Mouse (Mus musculus): ENCODE results near the gene Tmem106a. TPM values are rescaled to one million over a fixed set of nuclear protein-coding genes. Genes with fewer than 3 reads are reported as not detected.

Gene Tmem106a
- 7.4 and 8.0 TPM in 2 replicates for polyA plus RNA-seq (2015; fragmentation: Nextera tagmentation; extraction: Ambion mirVana)

DNA sequence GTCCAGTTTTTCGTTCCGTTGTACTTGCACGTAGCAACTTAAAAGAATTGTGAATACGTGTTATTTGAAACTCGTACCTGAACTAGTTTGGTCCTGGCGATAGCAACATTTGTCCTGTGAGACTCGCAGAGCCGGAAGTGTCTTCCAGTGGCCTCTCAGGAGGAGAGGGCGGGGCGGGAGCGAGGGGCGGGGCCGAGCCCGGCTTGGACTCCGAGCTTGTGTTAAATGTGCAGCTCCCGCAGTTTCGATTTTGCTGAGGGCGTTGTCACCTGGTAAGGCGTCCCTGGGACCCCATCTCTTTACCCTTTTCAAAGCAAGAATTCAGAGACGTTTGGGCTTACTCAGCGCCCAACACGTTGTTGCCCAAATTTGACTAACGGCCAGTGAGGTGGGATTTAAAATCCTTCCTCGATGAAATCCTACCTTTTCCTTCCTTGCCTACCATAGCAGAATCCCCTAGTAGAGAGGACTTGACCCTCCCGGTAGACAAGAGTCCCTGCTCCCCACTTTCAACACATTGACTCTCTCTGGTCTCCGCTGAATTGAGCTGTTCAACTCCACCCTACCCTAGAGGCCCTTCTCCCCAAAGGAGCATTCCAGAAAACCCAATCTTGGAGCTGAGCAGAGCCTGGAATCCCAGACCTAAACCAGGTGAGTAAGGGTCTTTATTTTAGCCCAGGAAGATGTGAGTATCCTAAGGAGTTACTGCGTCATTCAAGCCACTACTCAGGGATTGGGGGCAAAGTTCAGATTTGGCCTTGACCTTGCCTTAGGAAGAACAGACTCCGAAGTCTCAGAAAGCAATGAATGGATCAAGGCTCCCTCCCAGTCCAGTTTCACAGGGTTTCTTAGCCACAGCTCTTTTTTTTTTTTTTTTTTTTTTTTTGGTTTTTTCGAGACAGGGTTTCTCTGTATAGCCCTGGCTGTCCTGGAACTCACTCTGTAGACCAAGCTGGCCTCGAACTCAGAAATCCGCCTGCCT is at the start of gene Tmem106a:
TSS of gene Tmem106a (plus strand) at position 189 of the 982 bp plus-strand sequence.
- Histone ChIP-seq H3K4me3 (ENCODE audit: low read depth, low read length) (peak within 1 kb of the TSS; percentile 65), H3K9me3 (replicated peaks; ENCODE audit: control insufficient read depth, low read length) (no peaks in the 10 kb centered on the region), H3K4me2 (ENCODE audit: low read depth, low read length) (peak within 1 kb of the TSS; percentile 66), H3K9ac (ENCODE audit: low read depth, low read length) (peak within 1 kb of the TSS; percentile 55), H3K36me3 (ENCODE audit: control insufficient read depth, insufficient read depth) (peaks cover 22% of the 10 kb centered on the region), H3K4me1 (ENCODE audit: control insufficient read depth, low read depth, low read length) (peaks cover 6% of the 10 kb centered on the region), H3K27ac (ENCODE audit: low read length) (peak within 1 kb of the TSS; percentile 18; the same call in 1 of the 2 replicates), H3K27me3 (ENCODE audit: control insufficient read depth, insufficient read depth, low read depth, low read length) (no peaks in the 10 kb centered on the region)
- 12% methylated on average over 30 of the region's 31 CpGs for WGBS (ENCODE audit: insufficient replicate concordance)
- peak; percentile 92 for ATAC-seq (ENCODE audit: low read depth)

- H3K4me1 ChIP-seq (ENCODE audit: control insufficient read depth, low read depth, low read length) = no peaks in the 10 kb centered on the region
- H3K27ac ChIP-seq (ENCODE audit: low read length) = no peak overlapping the region
- H3K9me3 ChIP-seq (replicated peaks; ENCODE audit: control insufficient read depth, low read length) = no peaks in the 10 kb centered on the region
- H3K27me3 ChIP-seq (ENCODE audit: control insufficient read depth, insufficient read depth, low read depth, low read length) = no peaks in the 10 kb centered on the region
- 0 out of 2 replicates have a peak, but pooled peaks have one; percentile 24 for ATAC-seq (ENCODE audit: low read depth)
- no peak overlapping the region for H3K9ac ChIP-seq (ENCODE audit: low read depth, low read length)
- H3K4me3 ChIP-seq (ENCODE audit: low read depth, low read length) = no peak overlapping the region
- 74% methylated on average over 9 of the region's 9 CpGs for WGBS (ENCODE audit: insufficient replicate concordance)
- no peak overlapping the region for H3K4me2 ChIP-seq (ENCODE audit: low read depth, low read length)
- peaks cover 26% of the 10 kb centered on the region for H3K36me3 ChIP-seq (ENCODE audit: control insufficient read depth, insufficient read depth)
Measured at GRCm38 (mm10) chr11:101543533-101543932, 38.5 kb upstream of the Tmem106a start.

DNA sequence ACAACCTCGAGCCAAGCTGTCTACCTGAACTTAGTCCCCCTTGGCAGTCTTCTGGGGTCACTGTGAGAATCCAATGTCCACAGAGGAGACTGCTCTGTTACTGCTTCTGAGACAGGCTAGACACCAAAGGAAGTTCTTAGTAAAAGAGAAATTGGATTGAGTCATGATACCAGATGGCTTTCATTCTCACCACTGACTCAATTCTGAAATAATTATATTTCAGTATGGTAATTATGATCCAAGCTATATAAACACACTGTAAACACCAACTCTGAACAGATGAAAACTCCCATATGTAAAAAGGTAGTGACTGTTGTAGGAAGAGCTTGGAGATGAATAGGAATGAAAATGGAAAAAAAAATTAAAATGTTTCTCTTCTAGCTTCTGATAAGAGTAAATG is 37.9 kb upstream of the Tmem106a start:
- Histone ChIP-seq H3K9ac (ENCODE audit: low read depth, low read length) (no peak overlapping the region), H3K27ac (ENCODE audit: low read length) (no peak overlapping the region), H3K4me1 (ENCODE audit: control insufficient read depth, low read depth, low read length) (no peaks in the 10 kb centered on the region), H3K27me3 (ENCODE audit: control insufficient read depth, insufficient read depth, low read depth, low read length) (no peaks in the 10 kb centered on the region), H3K36me3 (ENCODE audit: control insufficient read depth, insufficient read depth) (peaks cover 23% of the 10 kb centered on the region), H3K4me2 (ENCODE audit: low read depth, low read length) (no peak overlapping the region), H3K9me3 (replicated peaks; ENCODE audit: control insufficient read depth, low read length) (no peaks in the 10 kb centered on the region), H3K4me3 (ENCODE audit: low read depth, low read length) (no peak overlapping the region)
- WGBS (ENCODE audit: insufficient replicate concordance) = 72% methylated on average over 1 of the region's 1 CpGs
- ATAC-seq (ENCODE audit: low read depth) = no peak

- Histone ChIP-seq H3K27ac (ENCODE audit: low read length) (no peak overlapping the region), H3K4me1 (ENCODE audit: control insufficient read depth, low read depth, low read length) (peaks cover 9% of the 10 kb centered on the region), H3K4me3 (ENCODE audit: low read depth, low read length) (no peak overlapping the region), H3K36me3 (ENCODE audit: control insufficient read depth, insufficient read depth) (peaks cover 15% of the 10 kb centered on the region), H3K9me3 (replicated peaks; ENCODE audit: control insufficient read depth, low read length) (no peaks in the 10 kb centered on the region), H3K27me3 (ENCODE audit: control insufficient read depth, insufficient read depth, low read depth, low read length) (no peaks in the 10 kb centered on the region), H3K4me2 (ENCODE audit: low read depth, low read length) (no peak overlapping the region), H3K9ac (ENCODE audit: low read depth, low read length) (no peak overlapping the region)
- no peak for ATAC-seq (ENCODE audit: low read depth)
Measured at GRCm38 (mm10) chr11:101548526-101548925, 33.5 kb upstream of the Tmem106a start.

- Histone ChIP-seq H3K27me3 (ENCODE audit: control insufficient read depth, insufficient read depth, low read depth, low read length) (no peaks in the 10 kb centered on the region), H3K27ac (ENCODE audit: low read length) (peak within 1 kb of the TSS; percentile 93), H3K36me3 (ENCODE audit: control insufficient read depth, insufficient read depth) (peaks cover 12% of the 10 kb centered on the region), H3K4me2 (ENCODE audit: low read depth, low read length) (peak within 1 kb of the TSS; percentile 77), H3K4me1 (ENCODE audit: control insufficient read depth, low read depth, low read length) (peaks cover 14% of the 10 kb centered on the region), H3K9ac (ENCODE audit: low read depth, low read length) (peak within 1 kb of the TSS; percentile 92), H3K4me3 (ENCODE audit: low read depth, low read length) (peak within 1 kb of the TSS; percentile 85), H3K9me3 (replicated peaks; ENCODE audit: control insufficient read depth, low read length) (no peaks in the 10 kb centered on the region)
- peak; percentile 65 for ATAC-seq (ENCODE audit: low read depth)
- under 1% methylated on average over 43 of the region's 43 CpGs for whole genome bisulfite sequencing (ENCODE audit: insufficient replicate concordance)
Measured at GRCm38 (mm10) chr11:101551751-101552475, 30.1 kb upstream of the Tmem106a start, which contains the start of the genes Brca1 and Nbr1. TSS of gene Brca1 (minus strand) at chr11:101551955. TSS of gene Nbr1 (plus strand) at chr11:101552149.

DNA sequence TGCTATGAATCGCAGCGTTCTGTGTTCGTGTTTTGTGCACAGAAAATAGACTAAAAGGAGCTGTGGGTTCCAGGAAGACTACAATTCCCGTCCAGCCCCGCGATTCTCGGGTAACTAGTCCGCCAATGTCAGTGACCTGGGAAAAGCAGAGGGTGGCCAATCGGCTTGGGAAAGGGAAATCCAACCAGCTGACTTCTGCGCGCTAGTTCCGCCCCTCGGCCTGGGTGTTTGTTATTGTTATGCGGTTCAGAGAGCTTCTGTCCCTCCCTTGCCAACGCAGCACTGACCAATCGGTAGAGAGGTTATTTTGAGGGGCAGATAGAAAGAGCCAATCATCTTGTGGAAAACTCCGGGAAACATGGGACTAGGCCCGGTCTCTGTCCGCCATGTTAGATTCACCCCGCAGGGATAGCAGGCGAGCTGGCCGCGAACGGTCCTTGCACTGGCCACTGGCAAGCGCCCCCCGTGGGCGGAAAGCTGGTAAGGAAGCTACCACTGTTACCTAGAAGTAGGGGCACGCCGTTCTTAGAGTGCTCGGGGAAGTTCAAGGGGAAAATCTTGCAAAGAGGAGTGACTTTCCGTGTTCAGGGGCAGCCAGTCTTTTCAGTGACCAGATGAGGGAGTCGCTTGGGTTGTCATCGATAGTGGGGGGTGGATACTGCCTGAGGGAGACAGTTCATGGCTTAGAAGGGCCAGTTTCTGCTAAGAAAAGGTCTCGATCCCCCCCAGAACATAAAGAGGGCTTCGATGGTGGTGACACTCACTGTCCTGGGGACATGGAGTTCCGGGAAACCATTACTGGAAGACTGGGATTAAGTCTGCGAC is 29.4 kb upstream of the Tmem106a start:
- H3K9me3 ChIP-seq (replicated peaks; ENCODE audit: control insufficient read depth, low read length) = no peaks in the 10 kb centered on the region
- peak overlapping the region; percentile 92 for H3K9ac ChIP-seq (ENCODE audit: low read depth, low read length)
- peak overlapping the region; percentile 77 for H3K4me2 ChIP-seq (ENCODE audit: low read depth, low read length)
- H3K4me1 ChIP-seq (ENCODE audit: control insufficient read depth, low read depth, low read length) = peaks cover 16% of the 10 kb centered on the region
- peak overlapping the region; percentile 85 for H3K4me3 ChIP-seq (ENCODE audit: low read depth, low read length)
- H3K36me3 ChIP-seq (ENCODE audit: control insufficient read depth, insufficient read depth) = peaks cover 12% of the 10 kb centered on the region
- WGBS (ENCODE audit: insufficient replicate concordance) = under 1% methylated on average over 37 of the region's 37 CpGs
- peak; percentile 93 for ATAC-seq (ENCODE audit: low read depth)
- no peaks in the 10 kb centered on the region for H3K27me3 ChIP-seq (ENCODE audit: control insufficient read depth, insufficient read depth, low read depth, low read length)
- peak overlapping the region; percentile 93 for H3K27ac ChIP-seq (ENCODE audit: low read length)

DNA sequence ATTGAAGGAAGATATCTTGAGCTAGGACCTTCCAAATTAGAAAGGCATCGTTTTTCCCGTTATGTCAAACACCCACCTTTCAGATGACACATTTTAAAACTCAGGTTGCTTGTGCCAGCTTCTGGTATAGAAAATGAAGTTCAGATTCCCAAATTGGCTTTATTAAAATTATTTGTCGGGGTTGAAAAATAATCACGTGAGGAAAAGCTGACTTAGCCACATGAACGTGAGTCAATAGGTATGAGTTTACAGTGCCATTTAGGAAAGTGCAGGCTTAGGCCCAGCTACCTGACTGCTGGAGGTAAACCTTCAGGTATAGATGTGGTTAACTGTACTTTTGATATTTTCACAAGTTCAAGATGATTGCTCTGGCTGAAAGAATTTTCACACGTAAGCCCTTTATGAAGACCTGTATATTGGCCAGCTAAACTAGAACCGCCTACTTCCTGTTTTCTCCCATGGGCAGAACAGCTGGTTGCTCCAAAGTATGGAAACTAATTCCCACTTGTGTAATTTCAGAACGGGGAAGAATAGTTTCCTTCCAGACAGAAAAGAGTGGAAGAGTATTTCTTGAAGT is 28.6 kb upstream of the Tmem106a start:
- H3K4me1 ChIP-seq (ENCODE audit: control insufficient read depth, low read depth, low read length) = peaks cover 16% of the 10 kb centered on the region
- WGBS (ENCODE audit: insufficient replicate concordance) = 3% methylated on average over 8 of the region's 8 CpGs

GRCm38 (mm10) chr11:101556541-101556940 is 25.5 kb upstream of the Tmem106a start:
- H3K4me2 ChIP-seq (ENCODE audit: low read depth, low read length) = peak overlapping the region; percentile 31; the same call in 1 of the 2 replicates
- H3K9me3 ChIP-seq (replicated peaks; ENCODE audit: control insufficient read depth, low read length) = no peaks in the 10 kb centered on the region
- ATAC-seq (ENCODE audit: low read depth) = no peak
- H3K36me3 ChIP-seq (ENCODE audit: control insufficient read depth, insufficient read depth) = peaks cover 21% of the 10 kb centered on the region
- H3K27me3 ChIP-seq (ENCODE audit: control insufficient read depth, insufficient read depth, low read depth, low read length) = no peaks in the 10 kb centered on the region
- peak overlapping the region; percentile 58 for H3K27ac ChIP-seq (ENCODE audit: low read length)
- 80% methylated on average over 7 of the region's 7 CpGs for WGBS (ENCODE audit: insufficient replicate concordance)
- peaks cover 7% of the 10 kb centered on the region for H3K4me1 ChIP-seq (ENCODE audit: control insufficient read depth, low read depth, low read length)
- no peak overlapping the region for H3K4me3 ChIP-seq (ENCODE audit: low read depth, low read length)
- no peak overlapping the region for H3K9ac ChIP-seq (ENCODE audit: low read depth, low read length)

More for the DNA sequence above, 28.6 kb upstream of the Tmem106a start:
- H3K9ac ChIP-seq (ENCODE audit: low read depth, low read length) = peak overlapping the region; percentile 92
- H3K4me2 ChIP-seq (ENCODE audit: low read depth, low read length) = peak overlapping the region; percentile 77
- H3K9me3 ChIP-seq (replicated peaks; ENCODE audit: control insufficient read depth, low read length) = no peaks in the 10 kb centered on the region
- no peak for ATAC-seq (ENCODE audit: low read depth)
- H3K36me3 ChIP-seq (ENCODE audit: control insufficient read depth, insufficient read depth) = peaks cover 5% of the 10 kb centered on the region
- H3K4me3 ChIP-seq (ENCODE audit: low read depth, low read length) = peak overlapping the region; percentile 85
- H3K27ac ChIP-seq (ENCODE audit: low read length) = peak overlapping the region; percentile 93
- no peaks in the 10 kb centered on the region for H3K27me3 ChIP-seq (ENCODE audit: control insufficient read depth, insufficient read depth, low read depth, low read length)
